Mouse (Mus musculus): ENCODE measurements around the gene Polr3e.
"Not testable (repeated sequence)": the region's sequence is repeated elsewhere in the genome, so short reads cannot be mapped to it uniquely, and the experiment has no call there.

The Polr3e gene

DNA sequence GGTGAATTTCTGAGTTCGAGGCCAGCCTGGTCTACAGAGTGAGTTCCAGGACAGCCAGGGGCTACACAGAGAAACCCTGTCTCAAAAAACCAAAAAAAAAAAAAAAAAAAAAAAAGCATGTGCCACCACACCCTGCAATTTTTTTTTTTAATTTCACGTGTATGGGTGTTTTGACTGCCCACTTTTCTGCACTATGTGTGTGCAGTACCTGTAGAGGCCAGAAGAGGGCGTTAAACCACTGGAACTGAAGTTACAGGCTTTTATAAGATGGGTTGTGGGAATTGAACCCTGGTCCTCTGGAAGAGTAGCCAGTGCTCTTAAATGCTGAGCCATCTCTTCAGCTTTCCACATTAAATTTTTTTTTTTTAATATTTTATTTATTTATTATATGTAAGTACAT, 7.4 kb upstream of the Polr3e start:
- DNase-seq (ENCODE audit: extremely low read depth, low read depth), result not testable (repeated sequence)

DNA sequence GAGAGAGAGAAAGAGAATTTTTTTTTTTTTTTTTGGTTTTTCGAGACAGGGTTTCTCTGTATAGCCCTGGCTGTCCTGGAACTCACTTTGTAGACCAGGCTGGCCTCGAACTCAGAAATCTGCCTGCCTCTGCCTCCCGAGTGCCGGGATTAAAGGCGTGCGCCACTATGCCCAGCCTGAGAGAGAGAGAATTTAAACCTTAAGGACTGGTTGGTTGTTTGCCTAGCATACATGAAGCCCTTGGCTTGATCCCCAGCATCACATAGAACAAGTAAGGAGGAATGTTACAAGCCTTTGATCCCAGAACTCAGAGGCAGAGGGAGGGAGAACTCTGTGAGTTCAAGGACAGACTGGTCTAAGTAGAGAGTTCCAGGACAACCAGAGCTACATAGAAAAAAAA, 6.3 kb upstream of the Polr3e start:
- not testable (repeated sequence) for DNase-seq (ENCODE audit: extremely low read depth, low read depth)

DNA sequence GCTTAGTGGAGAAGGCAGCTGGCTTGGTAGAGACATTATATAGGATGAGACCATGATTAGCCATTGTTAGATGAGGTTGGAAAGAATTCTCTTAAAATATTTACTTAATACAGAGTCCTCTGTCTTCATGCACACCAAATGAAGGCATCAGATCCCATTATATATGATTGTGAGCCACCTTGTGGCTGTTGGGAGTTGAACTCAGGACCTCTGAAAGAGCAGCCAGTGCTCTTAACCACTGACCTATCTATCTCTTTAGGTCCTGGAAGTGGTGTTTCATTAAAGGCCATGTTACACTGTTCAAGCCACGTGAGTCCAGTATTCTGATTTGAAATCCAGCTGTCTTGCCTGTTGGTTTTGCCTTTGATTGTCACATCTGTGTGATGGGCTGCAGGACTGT, 4.2 kb upstream of the Polr3e start:
- no peak for DNase-seq (ENCODE audit: extremely low read depth, low read depth)

- DNase-seq (ENCODE audit: extremely low read depth, low read depth), result peak; percentile 67
Measured at GRCm38 (mm10) chr7:120916262-120916875, 1.2 kb upstream of the Polr3e start.

- no peak for DNase-seq (ENCODE audit: extremely low read depth, low read depth)
Measured at GRCm38 (mm10) chr7:120917279-120917591, 309 bp upstream of the Polr3e start.

GRCm38 (mm10) chr7:120918526-120918962, 1.0 kb downstream of the Polr3e start:
- DNase-seq (ENCODE audit: extremely low read depth, low read depth), result peak; percentile 95

- no peak for DNase-seq (ENCODE audit: extremely low read depth, low read depth)
Measured at GRCm38 (mm10) chr7:120933110-120933509, 15.6 kb downstream of the Polr3e start.

DNA sequence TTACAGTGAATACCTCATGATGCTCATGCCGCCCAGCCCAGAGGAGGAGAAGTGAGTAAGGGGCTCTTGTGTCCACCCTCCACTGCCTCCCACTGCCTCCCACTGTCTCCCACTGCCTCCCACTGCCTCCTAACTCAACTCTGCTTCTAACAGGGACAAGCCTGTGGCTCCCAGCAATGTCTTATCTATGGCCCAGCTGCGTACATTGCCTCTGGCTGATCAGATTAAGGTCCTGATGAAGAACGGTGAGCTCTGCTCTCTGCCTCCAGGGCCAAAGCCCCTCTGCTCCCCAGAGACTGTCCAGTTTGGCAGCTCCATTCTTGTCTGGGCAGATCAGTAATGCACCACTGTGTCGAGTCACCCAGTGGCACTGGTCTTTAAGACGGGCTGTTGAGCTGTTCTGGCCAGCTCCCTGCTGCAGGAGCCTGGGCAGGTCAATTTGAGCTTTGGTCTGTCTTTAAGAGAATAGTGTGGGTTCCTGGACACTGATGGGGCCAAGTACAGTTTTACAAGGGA, 16.2 kb downstream of the Polr3e start:
- no peak for DNase-seq (ENCODE audit: extremely low read depth, low read depth)

DNA sequence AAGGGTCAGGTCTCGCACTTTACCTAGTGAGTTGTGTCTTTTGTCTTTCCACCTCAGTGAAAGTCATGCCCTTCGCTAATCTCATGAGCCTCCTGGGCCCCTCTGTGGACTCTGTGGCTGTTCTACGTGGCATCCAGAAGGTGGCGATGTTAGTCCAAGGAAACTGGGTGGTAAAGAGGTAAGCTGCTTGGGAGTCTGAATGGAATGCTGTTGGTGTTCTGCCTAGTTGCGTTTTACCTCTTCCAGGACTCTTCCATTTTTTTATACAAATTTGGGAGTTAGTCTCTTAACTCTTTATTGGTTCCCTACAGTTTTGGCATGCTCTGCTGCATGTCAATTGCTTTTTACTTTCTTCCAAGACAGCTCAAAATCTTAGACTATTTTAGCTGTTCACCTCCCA, 17.2 kb downstream of the Polr3e start:
- DNase-seq (ENCODE audit: extremely low read depth, low read depth), result no peak

- DNase-seq (ENCODE audit: extremely low read depth, low read depth), result no peak
Measured at GRCm38 (mm10) chr7:120936522-120936921, 19.0 kb downstream of the Polr3e start.

- DNase-seq (ENCODE audit: extremely low read depth, low read depth), result no peak
Measured at GRCm38 (mm10) chr7:120938206-120938605, 20.7 kb downstream of the Polr3e start.

DNA sequence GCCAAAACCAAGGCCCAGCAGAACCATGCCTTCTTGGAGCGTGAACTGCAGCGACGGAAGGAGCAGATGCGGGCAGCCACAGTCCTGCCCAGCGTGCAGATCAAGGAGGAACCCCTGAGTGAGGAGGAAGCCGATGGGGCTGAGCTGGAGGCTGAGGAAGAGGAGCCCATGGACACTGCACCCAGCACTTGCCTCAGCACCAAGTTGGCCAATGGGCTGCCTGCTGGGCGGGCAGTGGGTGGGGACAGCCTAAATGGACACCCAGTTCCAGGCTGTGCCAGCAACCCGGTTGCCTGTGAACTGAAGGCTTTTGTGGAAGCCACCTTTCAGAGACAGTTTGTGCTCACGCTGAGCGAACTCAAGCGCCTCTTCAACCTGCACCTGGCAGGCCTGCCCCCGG, 22.8 kb downstream of the Polr3e start:
- no peak for DNase-seq (ENCODE audit: extremely low read depth, low read depth)

DNA sequence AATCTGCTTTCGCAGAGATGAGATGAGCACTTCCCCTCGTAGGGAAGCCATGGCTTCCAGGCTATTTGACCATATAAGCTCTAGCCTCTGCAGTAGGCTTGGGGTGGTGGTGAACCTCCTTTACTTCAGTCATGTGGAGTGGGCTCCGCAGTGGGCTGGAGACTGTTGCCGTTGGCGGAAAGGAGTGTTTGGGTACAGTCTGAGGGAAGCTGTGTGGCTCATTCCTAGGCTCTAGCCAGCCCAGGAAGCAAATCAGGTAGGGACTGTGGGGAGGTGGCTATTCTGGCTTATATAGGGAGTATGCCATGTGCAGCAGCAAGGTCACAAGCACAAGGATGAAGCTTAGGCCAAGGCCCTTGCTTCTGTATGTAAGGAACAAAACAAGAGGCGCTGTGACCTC, 23.7 kb downstream of the Polr3e start:
- no peak for DNase-seq (ENCODE audit: extremely low read depth, low read depth)

DNA sequence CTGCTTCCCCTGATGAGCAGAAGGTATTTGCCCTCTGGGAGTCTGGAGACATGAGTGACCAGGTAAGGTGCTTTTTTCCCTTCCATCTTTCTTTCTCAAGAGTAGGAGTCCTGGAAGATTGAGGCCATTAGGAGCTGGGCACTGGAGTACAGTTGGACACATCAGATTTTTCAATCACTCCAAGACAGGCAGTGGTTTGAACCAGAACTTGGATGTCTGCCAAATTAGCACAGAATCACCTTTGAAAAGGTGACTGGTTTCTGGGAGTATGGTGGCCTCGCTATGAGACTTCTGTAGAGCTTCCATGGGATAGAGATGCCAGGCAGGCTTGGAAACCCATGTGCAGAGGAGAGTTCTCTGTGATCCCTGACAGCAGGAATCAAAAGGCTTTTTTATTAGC, 25.0 kb downstream of the Polr3e start:
- no peak for DNase-seq (ENCODE audit: extremely low read depth, low read depth)

DNA sequence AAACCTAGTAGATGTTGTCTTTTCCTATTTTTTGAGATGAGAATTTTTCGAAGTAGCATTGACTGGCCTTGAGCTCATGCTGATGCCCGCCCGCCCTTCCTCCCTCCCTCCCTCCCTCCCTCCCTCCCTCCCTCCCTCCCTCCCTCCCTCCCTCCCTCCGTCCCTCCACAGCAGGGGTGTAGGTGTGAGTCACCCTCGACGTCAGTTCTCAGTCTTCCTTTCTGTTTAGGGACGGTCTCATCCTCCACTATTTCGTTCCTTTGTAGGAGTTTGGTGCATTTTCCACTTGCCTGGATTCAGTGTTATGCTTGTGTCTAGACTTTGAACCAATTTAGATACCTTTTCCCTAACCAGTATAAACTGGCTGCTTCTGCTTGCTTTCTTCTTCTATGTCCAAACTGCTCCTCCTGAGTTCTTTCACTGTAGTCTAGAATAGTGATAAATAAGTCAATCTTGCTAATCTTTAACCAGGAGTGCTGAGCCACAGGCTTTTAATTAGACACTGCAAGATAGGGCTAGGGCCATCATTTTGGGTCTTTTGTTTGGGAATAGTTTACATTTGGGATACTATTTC, 26.5 kb downstream of the Polr3e start:
- DNase-seq (ENCODE audit: extremely low read depth, low read depth), result no peak

DNA sequence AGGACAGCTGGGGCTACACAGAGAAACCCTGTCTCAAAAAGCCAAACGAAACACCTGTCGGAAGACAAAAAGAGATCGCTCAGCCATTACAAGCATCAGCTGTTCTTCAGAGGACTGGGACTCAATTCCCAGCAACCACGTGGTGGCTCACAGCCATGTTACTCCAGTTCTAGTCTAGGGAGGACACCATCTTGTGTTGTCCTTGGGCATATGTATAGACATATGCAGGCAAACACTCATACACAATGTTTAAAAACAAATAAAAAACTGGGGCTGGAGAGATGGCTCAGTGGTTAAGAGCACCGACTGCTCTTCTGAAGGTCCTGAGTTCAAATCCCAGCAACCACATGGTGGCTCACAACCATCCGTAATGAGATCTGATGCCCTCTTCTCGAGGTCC, 36.0 kb downstream of the Polr3e start:
- DNase-seq (ENCODE audit: extremely low read depth, low read depth), result peak; percentile 18

DNA sequence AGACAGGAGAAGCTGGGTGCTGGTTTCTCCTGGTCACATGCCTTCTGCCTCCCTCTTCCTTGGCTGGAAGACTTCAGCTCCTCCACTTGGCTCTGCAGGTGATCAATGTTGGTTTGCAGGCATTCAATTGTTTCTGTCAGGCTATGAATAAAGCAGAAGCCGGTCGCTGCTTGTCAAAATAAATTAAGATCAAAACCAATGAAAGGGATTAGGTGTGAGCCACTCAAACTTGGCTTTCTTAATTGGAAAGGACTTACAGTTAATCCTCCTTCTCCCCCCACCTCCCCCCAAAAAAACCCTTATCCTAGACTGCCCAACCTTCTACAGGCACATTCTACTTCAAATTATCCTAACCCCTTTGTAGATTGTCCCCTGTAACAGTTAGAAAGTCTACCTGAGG, 42.6 kb downstream of the Polr3e start:
- DNase-seq (ENCODE audit: extremely low read depth, low read depth), result no peak

DNA sequence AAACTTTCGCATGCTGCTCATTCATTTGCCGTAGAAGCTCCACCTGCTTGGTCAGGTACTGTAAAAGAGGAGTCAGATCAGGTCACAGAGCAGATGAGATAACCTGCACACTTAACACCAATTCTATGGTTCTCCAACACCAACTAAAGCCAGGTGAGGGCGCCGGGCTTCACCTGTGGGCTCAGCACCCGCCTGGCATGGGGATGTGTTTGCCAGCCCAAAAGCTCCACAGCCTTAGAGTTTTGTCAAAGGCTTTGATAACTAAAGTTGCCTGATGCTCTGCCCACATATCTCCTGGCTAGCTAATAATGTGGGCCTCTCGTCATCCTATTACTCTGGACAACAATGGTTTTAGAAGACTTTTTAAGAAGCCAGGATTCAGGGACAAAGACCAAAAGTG, 43.1 kb downstream of the Polr3e start:
- DNase-seq (ENCODE audit: extremely low read depth, low read depth), result no peak

- DNase-seq (ENCODE audit: extremely low read depth, low read depth), result no peak
Measured at GRCm38 (mm10) chr7:120961893-120962292, 44.3 kb downstream of the Polr3e start.

DNA sequence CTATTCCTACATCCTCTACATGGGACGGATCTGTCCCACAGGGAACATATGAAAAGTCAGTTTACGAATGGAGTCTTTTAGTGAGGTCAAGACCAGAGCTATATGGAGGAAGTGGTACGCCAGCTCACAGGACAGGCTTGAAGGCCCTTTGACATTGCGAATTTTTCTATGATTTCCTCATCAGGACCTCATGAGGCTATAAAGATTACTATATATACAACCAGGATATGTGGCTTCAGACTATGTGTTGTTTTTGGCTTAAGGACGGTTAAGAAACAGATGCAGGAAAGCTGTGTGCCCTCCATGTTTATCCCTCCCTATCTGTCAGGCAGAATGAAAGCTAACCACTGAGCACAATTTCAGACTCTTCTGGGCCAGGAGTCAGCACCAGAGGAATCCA, 45.6 kb downstream of the Polr3e start:
- DNase-seq (ENCODE audit: extremely low read depth, low read depth), result no peak

DNA sequence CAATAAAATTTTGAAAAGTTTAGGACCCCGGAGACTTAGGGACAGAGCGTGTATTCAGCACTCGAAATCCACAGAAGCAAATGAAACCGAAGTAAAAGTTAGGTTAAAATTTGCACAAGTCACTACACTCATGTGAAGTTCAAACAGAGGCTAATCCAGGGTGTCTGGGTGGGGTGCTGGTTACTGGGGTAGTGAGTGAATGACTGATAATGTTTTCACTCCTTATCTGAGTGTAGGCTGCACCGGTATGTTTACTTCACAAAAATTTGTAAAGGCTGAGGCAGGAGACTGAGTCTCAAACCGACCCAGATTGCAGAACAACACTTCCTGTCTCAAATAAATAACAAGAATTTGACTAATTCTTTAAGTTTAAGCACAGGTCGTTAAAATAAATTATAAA, 51.7 kb downstream of the Polr3e start:
- no peak for DNase-seq (ENCODE audit: extremely low read depth, low read depth)

- DNase-seq (ENCODE audit: extremely low read depth, low read depth), result no peak
Measured at GRCm38 (mm10) chr7:120970112-120970511, 52.6 kb downstream of the Polr3e start.

- DNase-seq (ENCODE audit: extremely low read depth, low read depth), result not testable (repeated sequence)
Measured at GRCm38 (mm10) chr7:120972471-120972870, 54.9 kb downstream of the Polr3e start.

All from MEL-GATA-1-ER (cell line).